Mouse (Mus musculus): ENCODE results near the gene Tshb. TPM values are rescaled to one million over a fixed set of nuclear protein-coding genes. Genes with fewer than 3 reads are reported as not detected.

Tshb gene
- not detected for polyA plus RNA-seq (2015; fragmentation: Illumina TruSeq; extraction: RNeasy Lipid Tissue Mini Kit (QIAGEN cat#74804); ENCODE audit: insufficient read depth, low replicate concordance)

DNA sequence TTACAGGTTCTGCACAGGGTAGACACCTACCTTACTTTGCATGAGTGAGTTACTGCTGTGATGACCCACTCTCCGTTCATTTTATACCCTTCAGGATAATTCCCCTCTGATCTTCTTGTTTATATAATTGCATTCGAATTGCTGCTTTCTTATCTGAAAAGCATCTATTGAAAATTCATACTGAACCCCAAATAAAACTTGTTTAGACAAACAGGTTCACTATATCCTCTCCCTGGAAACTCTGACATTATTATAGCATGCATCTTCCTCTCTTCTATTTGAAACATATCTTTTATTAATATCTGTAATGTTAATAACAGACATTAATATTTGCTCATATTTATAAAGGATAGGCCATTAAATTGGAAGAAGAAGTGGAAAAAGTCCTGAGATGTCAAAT lies at the start of gene Tshb:
Gene Tshb, minus strand, starts transcription at position 101 of the 400 bp plus-strand sequence.

DNA sequence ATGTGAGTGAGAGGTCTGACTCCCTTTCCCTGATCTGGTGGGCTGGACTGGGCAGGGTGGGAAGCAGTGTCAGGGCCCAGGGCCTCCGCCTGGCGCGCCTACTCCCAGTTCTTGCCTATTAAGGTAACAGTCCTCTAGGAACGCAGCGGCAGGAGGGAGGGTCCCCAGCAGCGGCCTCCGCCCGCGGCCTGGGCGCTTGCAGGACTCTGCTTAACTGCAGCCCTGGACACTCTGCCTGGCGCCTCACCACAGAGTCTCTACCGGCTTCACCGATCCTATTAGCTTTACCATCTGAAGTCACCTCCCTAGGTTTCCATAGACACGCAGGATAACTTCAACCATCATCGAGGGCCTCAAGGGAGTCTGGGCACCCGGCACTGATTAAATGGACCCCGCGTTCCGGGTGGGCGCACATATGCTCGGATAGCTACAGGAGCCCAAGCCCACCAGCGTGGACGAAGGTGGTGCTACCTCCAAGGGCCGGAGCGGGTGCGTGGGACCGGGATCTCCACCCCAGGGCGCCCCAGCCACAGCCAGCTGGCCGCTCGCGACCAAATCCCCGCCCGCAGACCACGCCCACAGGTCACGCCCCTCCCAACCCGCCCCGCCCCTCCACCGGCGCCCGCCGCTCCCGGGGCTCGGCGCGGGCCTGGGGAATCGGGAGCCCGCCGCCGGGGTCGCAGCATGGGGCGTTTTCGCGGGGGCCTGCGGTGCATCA lies 48.0 kb downstream of the Tshb start, which contains the start of gene Tspan2:
Gene Tspan2, plus strand, starts transcription at position 217 of the 718 bp plus-strand sequence.

Other genes starting within 250 kb of the Tshb start
- gene Tspan2, start 48.2 kb downstream of the Tshb start, polyA plus RNA-seq (2015; fragmentation: Illumina TruSeq; extraction: RNeasy Lipid Tissue Mini Kit (QIAGEN cat#74804); ENCODE audit: insufficient read depth, low replicate concordance), result 16.5 TPM
- gene Sycp1, start 153.4 kb upstream of the Tshb start, polyA plus RNA-seq (2015; fragmentation: Illumina TruSeq; extraction: RNeasy Lipid Tissue Mini Kit (QIAGEN cat#74804); ENCODE audit: insufficient read depth, low replicate concordance), result not detected
- gene Nr1h5, start 181.4 kb upstream of the Tshb start, polyA plus RNA-seq (2015; fragmentation: Illumina TruSeq; extraction: RNeasy Lipid Tissue Mini Kit (QIAGEN cat#74804); ENCODE audit: insufficient read depth, low replicate concordance), result not detected
- gene Sike1, start 213.0 kb upstream of the Tshb start, polyA plus RNA-seq (2015; fragmentation: Illumina TruSeq; extraction: RNeasy Lipid Tissue Mini Kit (QIAGEN cat#74804); ENCODE audit: insufficient read depth, low replicate concordance), result 93.6 TPM
- 337 TPM for gene Csde1, start 237.7 kb upstream of the Tshb start, polyA plus RNA-seq (2015; fragmentation: Illumina TruSeq; extraction: RNeasy Lipid Tissue Mini Kit (QIAGEN cat#74804); ENCODE audit: insufficient read depth, low replicate concordance)